Mouse (Mus musculus): ENCODE measurements around the gene Olfr1440. TPM values are rescaled to one million over a fixed set of nuclear protein-coding genes. Genes with fewer than 3 reads are reported as not detected.

Gene Olfr1440
- not detected in 2 replicates for polyA plus RNA-seq (2015; fragmentation: Nextera tagmentation; extraction: Ambion mirVana)

DNA sequence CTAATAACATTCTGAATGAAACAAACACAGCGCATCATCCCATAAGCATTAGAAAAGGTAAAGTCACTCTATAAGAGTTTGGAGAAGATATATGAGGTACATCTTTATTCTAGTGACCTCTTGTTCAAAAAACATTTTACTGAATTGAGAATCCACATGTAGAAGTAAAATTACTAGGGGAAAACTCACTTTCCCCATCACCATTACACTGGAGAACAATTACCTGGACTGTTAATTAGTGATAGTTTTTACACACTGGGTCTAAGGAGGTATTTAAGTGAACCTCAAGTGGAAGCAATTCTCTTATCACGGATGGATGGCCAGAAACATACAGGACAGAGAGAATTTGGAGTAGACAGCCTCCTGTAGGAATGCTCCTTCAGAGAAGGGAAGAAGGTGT is at the start of gene Olfr1440:
Olfr1440 (plus strand) TSS at position 301 of the 400 bp plus-strand sequence.
- no peaks in the 10 kb centered on the region for H3K27me3 ChIP-seq

GRCm38 (mm10) chr19:12373004-12373403 is 14.1 kb upstream of the Olfr1440 start:
- ATAC-seq (replicated peaks; ENCODE audit: low FRiP score) = no peak
- Histone ChIP-seq H3K9me3 (replicated peaks) (no peaks in the 10 kb centered on the region), H3K27me3 (no peaks in the 10 kb centered on the region), H3K4me1 (no peaks in the 10 kb centered on the region), H3K27ac (no peak overlapping the region), H3K4me2 (no peak overlapping the region), H3K36me3 (no peaks in the 10 kb centered on the region), H3K9ac (no peak overlapping the region), H3K4me3 (replicated peaks) (no peak overlapping the region)
- 80% methylated on average over 3 of the region's 3 CpGs for WGBS

More for the DNA sequence above, at the start of gene Olfr1440:
- Histone ChIP-seq H3K4me2 (no peak within 1 kb of the TSS), H3K4me1 (no peaks in the 10 kb centered on the region), H3K36me3 (no peaks in the 10 kb centered on the region), H3K9me3 (replicated peaks) (no peaks in the 10 kb centered on the region), H3K4me3 (replicated peaks) (no peak within 1 kb of the TSS), H3K9ac (no peak within 1 kb of the TSS), H3K27ac (no peak within 1 kb of the TSS)
- no peak for ATAC-seq (replicated peaks; ENCODE audit: low FRiP score)
- WGBS = 80% methylated on average over 2 of the region's 2 CpGs

DNA sequence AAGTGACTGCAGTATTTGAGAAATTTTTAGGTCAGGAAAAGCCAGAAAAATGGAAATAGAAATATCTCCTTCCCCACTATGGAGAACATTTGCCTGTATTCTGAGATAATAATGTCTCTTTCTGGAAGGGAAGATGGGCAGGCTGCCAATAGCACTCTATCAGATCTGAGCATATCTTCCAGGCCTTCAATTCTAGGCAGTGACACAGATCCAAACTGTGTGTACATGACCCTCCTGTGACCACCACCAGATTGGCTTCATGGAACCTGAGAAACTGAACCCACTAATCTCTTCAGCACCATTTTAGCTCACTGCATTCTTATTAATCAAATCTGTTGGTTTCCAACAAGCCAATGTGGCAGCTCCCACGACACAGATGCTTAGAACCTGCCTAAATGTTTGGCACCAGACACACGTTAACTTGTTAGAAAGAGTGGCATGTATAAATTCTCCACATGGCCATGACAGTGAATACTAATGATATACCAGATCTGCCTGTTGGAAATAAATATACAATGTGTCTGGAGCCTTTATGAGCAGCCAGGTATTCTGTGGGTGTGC is 12.5 kb upstream of the Olfr1440 start:
- no peaks in the 10 kb centered on the region for H3K36me3 ChIP-seq
- no peak for ATAC-seq (replicated peaks; ENCODE audit: low FRiP score)
- H3K27me3 ChIP-seq = no peaks in the 10 kb centered on the region
- no peaks in the 10 kb centered on the region for H3K9me3 ChIP-seq (replicated peaks)
- WGBS = 64% methylated on average over 2 of the region's 2 CpGs
- H3K4me1 ChIP-seq = no peaks in the 10 kb centered on the region
- H3K9ac ChIP-seq = no peak overlapping the region
- H3K4me2 ChIP-seq = no peak overlapping the region
- no peak overlapping the region for H3K27ac ChIP-seq
- no peak overlapping the region for H3K4me3 ChIP-seq (replicated peaks)

- H3K27me3 ChIP-seq = no peaks in the 10 kb centered on the region
- no peaks in the 10 kb centered on the region for H3K36me3 ChIP-seq
- H3K27ac ChIP-seq = no peak overlapping the region
- H3K9ac ChIP-seq = no peak overlapping the region
- no peak overlapping the region for H3K4me3 ChIP-seq (replicated peaks)
- H3K4me2 ChIP-seq = no peak overlapping the region
- no peak for ATAC-seq (replicated peaks; ENCODE audit: low FRiP score)
- H3K4me1 ChIP-seq = no peaks in the 10 kb centered on the region
- no peaks in the 10 kb centered on the region for H3K9me3 ChIP-seq (replicated peaks)
Measured at GRCm38 (mm10) chr19:12413737-12414136, 26.7 kb downstream of the Olfr1440 start.

DNA sequence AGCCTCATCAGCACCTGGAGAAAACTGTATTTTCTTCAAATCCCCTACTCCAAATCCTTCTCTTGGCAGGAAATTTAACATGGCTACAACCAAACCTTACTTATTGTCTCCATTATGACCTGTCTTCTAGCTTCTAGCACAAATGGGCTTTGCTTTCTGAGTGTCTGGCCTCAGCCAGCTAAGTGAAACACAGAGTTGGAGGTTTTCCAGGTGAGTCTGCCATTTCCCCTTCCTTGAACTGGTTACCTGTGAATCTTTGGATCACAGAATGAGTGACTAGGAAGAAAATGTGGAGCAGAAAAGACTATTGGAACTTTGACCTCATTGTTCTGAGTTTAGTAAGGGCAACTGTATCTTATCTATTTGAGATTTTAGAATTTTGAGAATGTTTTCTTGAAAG is 30.3 kb downstream of the Olfr1440 start, which contains the start of gene Olfr1441:
Olfr1441 (plus strand) TSS at position 73 of the 400 bp plus-strand sequence.
- H3K4me1 ChIP-seq = no peaks in the 10 kb centered on the region
- no peaks in the 10 kb centered on the region for H3K36me3 ChIP-seq
- no peak for ATAC-seq (replicated peaks; ENCODE audit: low FRiP score)
- H3K9ac ChIP-seq = no peak within 1 kb of the TSS
- H3K27ac ChIP-seq = no peak within 1 kb of the TSS
- no peak within 1 kb of the TSS for H3K4me2 ChIP-seq
- no peaks in the 10 kb centered on the region for H3K9me3 ChIP-seq (replicated peaks)
- no peaks in the 10 kb centered on the region for H3K27me3 ChIP-seq
- H3K4me3 ChIP-seq (replicated peaks) = no peak within 1 kb of the TSS

- no peaks in the 10 kb centered on the region for H3K9me3 ChIP-seq (replicated peaks)
- 73% methylated on average over 3 of the region's 3 CpGs for WGBS
- no peak overlapping the region for H3K4me2 ChIP-seq
- H3K27ac ChIP-seq = no peak overlapping the region
- H3K36me3 ChIP-seq = no peaks in the 10 kb centered on the region
- no peak for ATAC-seq (replicated peaks; ENCODE audit: low FRiP score)
- no peaks in the 10 kb centered on the region for H3K27me3 ChIP-seq
- no peak overlapping the region for H3K4me3 ChIP-seq (replicated peaks)
- H3K9ac ChIP-seq = no peak overlapping the region
- no peaks in the 10 kb centered on the region for H3K4me1 ChIP-seq
Measured at GRCm38 (mm10) chr19:12418312-12418711, 31.2 kb downstream of the Olfr1440 start.

DNA sequence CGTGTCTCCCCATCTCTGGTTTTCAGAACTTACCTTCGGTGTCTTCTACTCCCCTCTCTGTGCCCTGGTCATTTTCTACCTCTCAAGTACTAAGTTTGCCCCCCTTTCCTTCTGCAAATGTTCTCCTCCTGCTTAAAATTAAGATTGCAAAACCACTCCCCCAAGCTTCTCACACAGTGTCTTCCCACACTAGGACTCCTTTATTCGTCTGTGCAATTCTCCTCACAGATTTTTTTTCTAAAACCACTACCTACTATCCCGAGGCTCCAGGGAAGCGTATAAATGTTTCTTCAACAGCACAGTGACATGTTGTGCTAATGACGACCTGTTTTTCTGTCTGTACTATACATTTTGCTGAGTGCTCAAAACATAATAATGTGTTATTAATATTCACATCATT is 33.5 kb downstream of the Olfr1440 start:
- no peak overlapping the region for H3K27ac ChIP-seq
- no peaks in the 10 kb centered on the region for H3K36me3 ChIP-seq
- no peak overlapping the region for H3K4me2 ChIP-seq
- no peaks in the 10 kb centered on the region for H3K4me1 ChIP-seq
- WGBS = 77% methylated on average over 6 of the region's 6 CpGs
- H3K4me3 ChIP-seq (replicated peaks) = no peak overlapping the region
- H3K27me3 ChIP-seq = no peaks in the 10 kb centered on the region
- H3K9me3 ChIP-seq (replicated peaks) = no peaks in the 10 kb centered on the region
- ATAC-seq (replicated peaks; ENCODE audit: low FRiP score) = no peak
- no peak overlapping the region for H3K9ac ChIP-seq

DNA sequence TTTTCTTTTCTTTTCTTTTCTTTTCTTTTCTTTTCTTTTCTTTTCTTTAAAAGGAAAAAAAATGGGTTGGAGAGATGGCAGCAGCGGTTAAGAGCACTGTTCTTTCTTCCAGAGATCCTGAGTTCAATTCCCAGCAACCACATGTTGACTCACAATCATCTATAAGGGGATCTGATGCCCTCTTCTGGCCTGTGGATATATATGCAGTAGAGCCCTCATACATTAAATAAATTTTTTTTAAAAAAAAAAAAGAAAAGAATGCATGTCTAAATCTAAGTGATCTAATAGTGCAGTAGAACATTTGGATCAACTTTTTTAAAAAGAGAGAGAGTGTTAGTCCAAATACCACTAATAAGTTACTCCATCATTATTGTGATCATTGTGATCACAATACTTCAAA is 34.6 kb downstream of the Olfr1440 start:
- Histone ChIP-seq H3K4me2 (no peak overlapping the region), H3K27ac (no peak overlapping the region), H3K27me3 (no peaks in the 10 kb centered on the region), H3K4me3 (replicated peaks) (no peak overlapping the region), H3K36me3 (no peaks in the 10 kb centered on the region), H3K9me3 (replicated peaks) (no peaks in the 10 kb centered on the region), H3K4me1 (no peaks in the 10 kb centered on the region), H3K9ac (no peak overlapping the region)
- no peak for ATAC-seq (replicated peaks; ENCODE audit: low FRiP score)
- 74% methylated on average over 1 of the region's 1 CpGs for WGBS

GRCm38 (mm10) chr19:12427101-12427500 is 40.0 kb downstream of the Olfr1440 start:
- H3K9ac ChIP-seq = no peak overlapping the region
- no peaks in the 10 kb centered on the region for H3K36me3 ChIP-seq
- H3K27ac ChIP-seq = no peak overlapping the region
- no peaks in the 10 kb centered on the region for H3K9me3 ChIP-seq (replicated peaks)
- H3K4me1 ChIP-seq = no peaks in the 10 kb centered on the region
- no peak for ATAC-seq (replicated peaks; ENCODE audit: low FRiP score)
- WGBS = 87% methylated on average over 5 of the region's 5 CpGs
- H3K27me3 ChIP-seq = no peaks in the 10 kb centered on the region
- no peak overlapping the region for H3K4me3 ChIP-seq (replicated peaks)
- H3K4me2 ChIP-seq = no peak overlapping the region

- Histone ChIP-seq H3K4me1 (no peaks in the 10 kb centered on the region), H3K9me3 (replicated peaks) (no peaks in the 10 kb centered on the region)
- 92% methylated on average over 6 of the region's 6 CpGs for WGBS
Measured at GRCm38 (mm10) chr19:12427605-12428004, 40.5 kb downstream of the Olfr1440 start, which contains the start of gene Pfpl. Pfpl (plus strand) TSS chr19:12427905.

DNA sequence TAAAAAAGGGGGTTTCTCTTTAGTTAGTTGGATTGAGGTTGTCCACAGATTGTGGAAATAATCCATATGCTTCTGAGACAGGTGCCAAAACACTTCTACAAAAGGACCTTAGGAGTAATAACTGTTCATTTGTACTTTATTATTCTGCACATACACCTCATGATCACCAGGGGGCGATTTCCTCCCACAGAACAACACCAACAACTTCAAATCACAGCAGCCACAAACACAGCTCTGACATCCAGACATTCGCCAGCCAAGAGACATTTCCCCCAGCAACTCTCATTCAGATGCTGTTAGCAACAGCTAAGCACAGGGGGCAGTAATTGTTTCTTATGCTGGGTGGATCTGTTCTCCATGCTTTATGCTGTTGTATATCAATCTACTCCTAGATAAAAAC is 46.0 kb downstream of the Olfr1440 start:
- peak; percentile 52; the same call in 1 of the 2 replicates for ATAC-seq (replicated peaks; ENCODE audit: low FRiP score)
- H3K27ac ChIP-seq = no peak overlapping the region
- no peak overlapping the region for H3K4me2 ChIP-seq
- H3K27me3 ChIP-seq = no peaks in the 10 kb centered on the region
- H3K9ac ChIP-seq = no peak overlapping the region
- H3K4me1 ChIP-seq = no peaks in the 10 kb centered on the region
- H3K4me3 ChIP-seq (replicated peaks) = no peak overlapping the region
- no peaks in the 10 kb centered on the region for H3K9me3 ChIP-seq (replicated peaks)
- WGBS = 5% methylated on average over 2 of the region's 2 CpGs
- no peaks in the 10 kb centered on the region for H3K36me3 ChIP-seq

More at GRCm38 (mm10) chr19:12427605-12428004, 40.5 kb downstream of the Olfr1440 start, which contains the start of gene Pfpl:
- Histone ChIP-seq H3K27ac (no peak within 1 kb of the TSS), H3K4me2 (no peak within 1 kb of the TSS), H3K9ac (no peak within 1 kb of the TSS), H3K4me3 (replicated peaks) (no peak within 1 kb of the TSS), H3K27me3 (no peaks in the 10 kb centered on the region), H3K36me3 (no peaks in the 10 kb centered on the region)
- no peak for ATAC-seq (replicated peaks; ENCODE audit: low FRiP score)

DNA sequence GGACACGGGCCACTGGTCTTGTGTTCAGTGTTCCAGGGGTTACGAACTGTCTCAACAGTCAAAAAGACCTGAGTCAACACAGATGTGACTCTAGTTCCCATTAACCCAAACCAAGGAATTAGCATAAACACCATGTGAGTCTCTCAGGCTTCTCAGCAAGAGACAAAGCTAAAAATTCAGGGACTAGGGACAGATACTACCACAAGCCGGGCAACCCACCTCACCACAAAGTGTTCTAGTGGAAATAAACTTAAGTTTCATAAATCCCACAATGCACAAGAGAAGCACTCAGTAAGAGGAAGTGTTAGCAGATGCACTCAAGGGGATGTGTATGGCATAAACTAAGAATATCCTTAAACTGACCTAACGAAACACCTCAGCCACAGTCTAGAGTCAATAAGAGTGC is 47.9 kb downstream of the Olfr1440 start:
- Histone ChIP-seq H3K27me3 (no peaks in the 10 kb centered on the region), H3K4me2 (no peak overlapping the region), H3K9me3 (replicated peaks) (no peaks in the 10 kb centered on the region), H3K9ac (no peak overlapping the region), H3K4me1 (no peaks in the 10 kb centered on the region), H3K27ac (no peak overlapping the region), H3K36me3 (no peaks in the 10 kb centered on the region), H3K4me3 (replicated peaks) (no peak overlapping the region)
- 79% methylated on average over 4 of the region's 4 CpGs for WGBS
- ATAC-seq (replicated peaks; ENCODE audit: low FRiP score) = no peak

All from kidney, embryonic 15.5 days (tissue).